Mouse (Mus musculus): ENCODE measurements around the gene Mrpl17.

The Mrpl17 gene

GRCm38 (mm10) chr7:105784556-105784955 lies 26.3 kb downstream of the Mrpl17 start:
- DNase-seq = no peak

- DNase-seq = no peak
These were observed 27.0 kb downstream of the Mrpl17 start for GRCm38 (mm10) chr7:105783861-105784260.

- no peak for DNase-seq
These were observed 32.2 kb downstream of the Mrpl17 start for GRCm38 (mm10) chr7:105778553-105779265.

GRCm38 (mm10) chr7:105777797-105778552 lies 32.9 kb downstream of the Mrpl17 start:
- no peak for DNase-seq

- DNase-seq = no peak
These were observed 33.6 kb downstream of the Mrpl17 start for GRCm38 (mm10) chr7:105777316-105777715.

- no peak for DNase-seq
These were observed 34.9 kb downstream of the Mrpl17 start for GRCm38 (mm10) chr7:105776026-105776425.

GRCm38 (mm10) chr7:105774661-105775060 lies 36.2 kb downstream of the Mrpl17 start:
- no peak for DNase-seq

GRCm38 (mm10) chr7:105773041-105773440 lies 37.9 kb downstream of the Mrpl17 start:
- DNase-seq = no peak

- DNase-seq = no peak
These were observed 38.6 kb downstream of the Mrpl17 start for GRCm38 (mm10) chr7:105772331-105772730.

GRCm38 (mm10) chr7:105769959-105770358 lies 40.9 kb downstream of the Mrpl17 start:
- no peak for DNase-seq

- DNase-seq = no peak
These were observed 43.2 kb downstream of the Mrpl17 start for GRCm38 (mm10) chr7:105767729-105768165.

- DNase-seq = no peak
These were observed 46.6 kb downstream of the Mrpl17 start for GRCm38 (mm10) chr7:105764331-105764730.

GRCm38 (mm10) chr7:105762517-105763270 lies 48.2 kb downstream of the Mrpl17 start:
- no peak for DNase-seq

GRCm38 (mm10) chr7:105761813-105762484 lies 49.0 kb downstream of the Mrpl17 start:
- no peak for DNase-seq

- no peak for DNase-seq
These were observed 57.6 kb downstream of the Mrpl17 start for GRCm38 (mm10) chr7:105753281-105753680.
